Mouse (Mus musculus) cerebellum, adult (tissue): ENCODE results near the gene Gm3264.
"Not testable (repeated sequence)": the region's sequence is repeated elsewhere in the genome, so short reads cannot be mapped to it uniquely, and the experiment has no call there.

ENCODE experiments used
- ATAC-seq: cut with Nextera tagmentation; 2 replicates; pipeline ENCODE4 v1.9.2; 2017; ENCODE audit warnings: mild to moderate bottlenecking, moderate library complexity, mixed read lengths; ENCODE audit not compliant: insufficient number of reproducible peaks, low FRiP score, low TSS enrichment

Gene Gm3264

GRCm38 (mm10) chr14:4855299-4855980 is at the start of gene Gm3264:
Gm3264 (plus strand) TSS chr14:4855576.
- not testable (repeated sequence) for ATAC-seq

- ATAC-seq, result not testable (repeated sequence)
Measured at GRCm38 (mm10) chr14:4806421-4806820, 49.0 kb upstream of the Gm3264 start.

GRCm38 (mm10) chr14:4821950-4822349 is 33.4 kb upstream of the Gm3264 start:
- not testable (repeated sequence) for ATAC-seq

- not testable (repeated sequence) for ATAC-seq
Measured at GRCm38 (mm10) chr14:4837806-4838205, 17.6 kb upstream of the Gm3264 start, which contains the start of gene Gm3269. Gm3269 (plus strand) TSS chr14:4838106.

GRCm38 (mm10) chr14:4892116-4892515 is 36.7 kb downstream of the Gm3264 start, which contains the start of gene Gm3278:
Gm3278 (plus strand) TSS chr14:4892416.
- not testable (repeated sequence) for ATAC-seq
